Mouse (Mus musculus) kidney, postnatal 0 days (tissue): Measurements from ENCODE around the gene 1700010I14Rik. TPM values are rescaled to one million over a fixed set of nuclear protein-coding genes. Genes with fewer than 3 reads are reported as not detected.

ENCODE experiments used
- ATAC-seq: fragments of 200-750 bp; cut with Nextera tagmentation; replicated peaks from 2 replicates; pipeline ENCODE4 v1.8.0; 2017; ENCODE audit warnings: low read depth, moderate number of reproducible peaks, moderate TSS enrichment, moderate library complexity; ENCODE audit not compliant: low FRiP score
- DNase-seq: peaks from one replicate; pipeline ENCODE4 v3.0.0-alpha.2; 2016; ENCODE audit warnings: low spot score
- H3K27ac ChIP-seq: fragments of 300-500 bp; sonication (generic); 2 replicates; pipeline ENCODE4 v1.5.1; 2014; ENCODE audit warnings: mild to moderate bottlenecking
- H3K27me3 ChIP-seq: fragments of 300-500 bp; sonication (generic); 2 replicates; pipeline ENCODE4 v1.6.1; 2014; ENCODE audit warnings: low read length, mixed read lengths; ENCODE audit not compliant: insufficient read depth
- H3K36me3 ChIP-seq: fragments of 300-500 bp; sonication (generic); 2 replicates; pipeline ENCODE4 v1.6.1; 2014; ENCODE audit warnings: low read length, mixed read lengths; ENCODE audit not compliant: insufficient read depth
- H3K4me1 ChIP-seq: fragments of 300-500 bp; sonication (generic); replicated peaks from 2 replicates; pipeline ENCODE4 v1.6.1; 2014; ENCODE audit warnings: antibody characterized with exemption, low read length, mixed read lengths; ENCODE audit not compliant: insufficient read depth
- H3K4me2 ChIP-seq: fragments of 300-500 bp; sonication (generic); 2 replicates; pipeline ENCODE4 v1.6.1; 2014; ENCODE audit warnings: mild to moderate bottlenecking, low read length, moderate library complexity, mixed read lengths
- H3K4me3 ChIP-seq: fragments of 300-500 bp; sonication (generic); replicated peaks from 2 replicates; pipeline ENCODE4 v1.5.1; 2014; ENCODE audit warnings: low read depth, low read length
- H3K9ac ChIP-seq: fragments of 300-500 bp; sonication (generic); 2 replicates; pipeline ENCODE4 v1.6.1; 2014; ENCODE audit warnings: low read depth, low read length
- H3K9me3 ChIP-seq: fragments of 300-500 bp; sonication (generic); replicated peaks from 2 replicates; pipeline ENCODE4 v1.6.1; 2016; ENCODE audit warnings: low read length, inconsistent platforms, mixed read lengths
- CTCF ChIP-seq: IDR thresholded peaks from 2 replicates; pipeline ENCODE4 v1.5.1; 2016; ENCODE audit warnings: antibody characterized with exemption, low read depth, mild to moderate bottlenecking, moderate library complexity
- WGBS: fragments of 180-500 bp; shearing (Covaris S2); extraction: QIAGEN DNeasy Blood & Tissue Kit; methylation state at CpG from one replicate; pipeline ENCODE4 v1.1.7; 2014; 5-methylcytosine and 5-hydroxymethylcytosine counted together
- polyA plus RNA-seq: library from polyadenylated mRNA; unstranded; fragments of >200 nt; fragmentation: Nextera tagmentation; extraction: Ambion mirVana; gene quantifications from 2 replicates; pipeline ENCODE4 v1.2.1, GENCODE M21; 2015

Gene 1700010I14Rik
- 1.9 and 2.1 TPM in 2 replicates for polyA plus RNA-seq

- no peaks in the 10 kb centered on the region for H3K36me3 ChIP-seq
- H3K4me3 ChIP-seq = peak within 1 kb of the TSS; percentile 31
- peak; percentile 75 for TF ChIP-seq CTCF
- H3K27me3 ChIP-seq = no peaks in the 10 kb centered on the region
- no peak within 1 kb of the TSS for H3K27ac ChIP-seq
- peak within 1 kb of the TSS; percentile 57 for H3K4me2 ChIP-seq
- 4% methylated on average over 13 of the region's 13 CpGs for WGBS
- ATAC-seq (peak; percentile 65), DNase-seq (peak; percentile 81)
- H3K9ac ChIP-seq = no peak within 1 kb of the TSS
- no peaks in the 10 kb centered on the region for H3K9me3 ChIP-seq
- H3K4me1 ChIP-seq = peaks cover 10% of the 10 kb centered on the region; the same call in 1 of the 2 replicates
Measured at GRCm38 (mm10) chr17:8988119-8988807, at the start of gene 1700010I14Rik. 1700010I14Rik (plus strand) TSS chr17:8988333.

- Histone ChIP-seq H3K27me3 (no peaks in the 10 kb centered on the region), H3K4me2 (no peak overlapping the region), H3K4me3 (no peak overlapping the region), H3K9me3 (no peaks in the 10 kb centered on the region), H3K9ac (no peak overlapping the region), H3K27ac (no peak overlapping the region), H3K4me1 (no peaks in the 10 kb centered on the region), H3K36me3 (no peaks in the 10 kb centered on the region)
- ATAC-seq (no peak), DNase-seq (no peak)
- WGBS = 80% methylated on average over 5 of the region's 5 CpGs
- no peak for TF ChIP-seq CTCF
Measured at GRCm38 (mm10) chr17:8951588-8951987, 36.5 kb upstream of the 1700010I14Rik start.

GRCm38 (mm10) chr17:8952951-8953350 lies 35.2 kb upstream of the 1700010I14Rik start:
- DNase-seq (no peak), ATAC-seq (no peak)
- Histone ChIP-seq H3K27ac (no peak overlapping the region), H3K4me1 (no peaks in the 10 kb centered on the region), H3K4me3 (no peak overlapping the region), H3K27me3 (no peaks in the 10 kb centered on the region), H3K36me3 (no peaks in the 10 kb centered on the region), H3K9me3 (no peaks in the 10 kb centered on the region), H3K4me2 (no peak overlapping the region), H3K9ac (no peak overlapping the region)
- 84% methylated on average over 8 of the region's 8 CpGs for WGBS
- TF ChIP-seq CTCF = no peak

GRCm38 (mm10) chr17:8958125-8958524 lies 30.0 kb upstream of the 1700010I14Rik start:
- ATAC-seq (no peak), DNase-seq (no peak)
- no peaks in the 10 kb centered on the region for H3K9me3 ChIP-seq
- H3K4me2 ChIP-seq = no peak overlapping the region
- WGBS = 80% methylated on average over 6 of the region's 6 CpGs
- H3K27ac ChIP-seq = no peak overlapping the region
- H3K27me3 ChIP-seq = no peaks in the 10 kb centered on the region
- no peaks in the 10 kb centered on the region for H3K4me1 ChIP-seq
- no peaks in the 10 kb centered on the region for H3K36me3 ChIP-seq
- no peak overlapping the region for H3K9ac ChIP-seq
- TF ChIP-seq CTCF = no peak
- no peak overlapping the region for H3K4me3 ChIP-seq

- no peaks in the 10 kb centered on the region for H3K9me3 ChIP-seq
- no peak overlapping the region for H3K4me3 ChIP-seq
- no peak for TF ChIP-seq CTCF
- H3K9ac ChIP-seq = no peak overlapping the region
- no peak for DNase-seq
- ATAC-seq = no peak
- WGBS = 91% methylated on average over 4 of the region's 4 CpGs
- H3K27ac ChIP-seq = no peak overlapping the region
- H3K4me1 ChIP-seq = no peaks in the 10 kb centered on the region
- no peak overlapping the region for H3K4me2 ChIP-seq
- no peaks in the 10 kb centered on the region for H3K36me3 ChIP-seq
- H3K27me3 ChIP-seq = no peaks in the 10 kb centered on the region
Measured at GRCm38 (mm10) chr17:8960386-8960785, 27.7 kb upstream of the 1700010I14Rik start.

- TF ChIP-seq CTCF = no peak
- no peak for DNase-seq
- H3K27ac ChIP-seq = no peak overlapping the region
- no peak for ATAC-seq
- 91% methylated on average over 5 of the region's 5 CpGs for WGBS
- H3K4me1 ChIP-seq = no peaks in the 10 kb centered on the region
- H3K4me3 ChIP-seq = no peak overlapping the region
- H3K9ac ChIP-seq = no peak overlapping the region
- no peak overlapping the region for H3K4me2 ChIP-seq
- no peaks in the 10 kb centered on the region for H3K36me3 ChIP-seq
- H3K27me3 ChIP-seq = no peaks in the 10 kb centered on the region
- no peaks in the 10 kb centered on the region for H3K9me3 ChIP-seq
Measured at GRCm38 (mm10) chr17:8961097-8961496, 27.0 kb upstream of the 1700010I14Rik start.
